Mouse (Mus musculus) heart, adult 8-10 months (tissue): ENCODE measurements around the gene Vezf1. TPM values are rescaled to one million over a fixed set of nuclear protein-coding genes. Genes with fewer than 3 reads are reported as not detected.

ENCODE experiments used
- DNase-seq: peaks from one replicate; pipeline ENCODE4 v3.0.0; 2022; ENCODE audit warnings: low spot score
- total RNA-seq, 4 experiments: library from RNA; stranded (reverse); gene quantifications; 2 replicates each; pipeline ENCODE4 v1.2.4; 2022

Vezf1 gene
- total RNA-seq, 4 experiments from 2014 or later: 39.8 to 44.7 (median 41.8) TPM

DNA sequence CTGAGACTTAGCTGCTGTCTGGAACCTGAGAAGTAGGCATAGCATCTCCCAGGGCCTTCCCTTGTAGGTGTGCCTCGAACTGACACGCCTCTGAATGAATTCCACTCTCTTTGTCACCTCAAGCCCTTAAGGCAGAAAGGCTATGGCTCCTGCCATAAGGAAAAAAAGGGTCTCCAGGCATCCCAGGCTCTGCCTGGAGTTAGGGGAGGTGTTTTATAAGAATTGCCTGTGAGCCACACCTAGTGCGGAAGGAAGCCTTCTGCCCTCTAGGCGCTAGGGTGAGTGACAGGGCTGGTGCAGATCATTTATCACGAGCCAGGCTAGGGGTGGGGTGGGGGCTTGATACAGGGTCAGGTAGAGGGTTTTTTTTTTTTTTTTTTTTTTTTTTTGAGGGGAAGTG is 54.9 kb downstream of the Vezf1 start:
- DNase-seq: no peak

DNA sequence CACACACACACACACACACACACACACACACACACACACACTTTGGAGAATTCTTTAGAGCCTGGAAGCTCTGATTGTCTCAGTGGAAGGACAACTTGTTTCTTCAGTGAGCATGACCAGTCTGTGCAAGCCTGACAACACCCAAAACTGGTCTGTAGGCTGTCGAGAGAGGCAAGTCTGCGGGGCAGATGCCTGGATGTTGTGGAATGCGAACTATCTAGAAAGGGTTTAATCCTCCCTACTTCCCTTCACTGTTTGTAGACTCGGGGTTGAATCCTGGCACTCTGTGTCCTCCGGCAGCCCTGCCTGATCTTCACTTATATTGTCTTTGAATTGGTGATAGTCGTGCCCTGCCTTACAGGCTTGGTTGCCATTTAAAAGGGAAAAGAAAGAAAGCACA is 55.7 kb downstream of the Vezf1 start:
- DNase-seq: no peak

DNA sequence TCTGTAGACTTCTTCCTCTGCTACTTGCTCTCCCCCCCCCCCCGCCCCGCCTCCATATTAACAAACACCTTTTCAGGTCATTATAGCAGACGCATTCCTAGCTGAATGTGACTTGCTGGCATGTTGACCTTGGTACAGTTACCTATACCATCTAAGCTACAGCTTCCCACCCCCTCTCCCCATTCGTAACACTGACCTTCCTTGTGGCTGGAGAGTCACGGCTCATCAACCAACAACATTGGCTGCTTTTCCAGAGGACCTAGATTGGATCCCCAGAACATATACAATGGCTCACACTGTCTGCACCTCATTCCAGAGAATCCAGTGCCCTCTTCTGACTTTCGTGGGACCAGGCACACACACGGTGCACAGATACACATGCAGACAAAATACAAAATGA is 57.4 kb downstream of the Vezf1 start:
- DNase-seq: no peak

DNA sequence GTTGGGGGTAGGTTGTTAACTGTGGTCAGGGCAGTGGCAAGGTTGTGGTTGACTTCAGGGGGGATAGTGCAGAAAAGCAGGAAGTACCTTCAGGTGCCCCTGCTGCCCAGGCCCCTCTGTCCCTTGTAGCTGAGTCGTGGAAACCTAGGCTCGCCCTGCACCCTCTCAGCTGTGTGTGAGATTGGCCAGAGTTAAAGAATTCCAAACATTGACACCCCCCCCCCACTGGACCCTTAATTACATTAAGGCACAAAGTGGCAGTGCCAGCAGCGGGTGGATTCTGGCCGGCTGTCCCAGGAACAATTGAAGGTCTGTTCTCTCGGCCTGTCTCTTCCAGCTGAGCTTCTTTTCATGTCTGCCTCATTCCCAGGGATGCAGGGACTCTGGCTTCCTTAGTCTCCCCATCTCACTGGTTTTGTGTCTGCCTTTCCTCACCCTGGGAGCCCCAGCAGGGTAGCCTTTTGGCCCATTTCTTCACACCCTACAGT is 58.3 kb downstream of the Vezf1 start:
- no peak for DNase-seq

DNA sequence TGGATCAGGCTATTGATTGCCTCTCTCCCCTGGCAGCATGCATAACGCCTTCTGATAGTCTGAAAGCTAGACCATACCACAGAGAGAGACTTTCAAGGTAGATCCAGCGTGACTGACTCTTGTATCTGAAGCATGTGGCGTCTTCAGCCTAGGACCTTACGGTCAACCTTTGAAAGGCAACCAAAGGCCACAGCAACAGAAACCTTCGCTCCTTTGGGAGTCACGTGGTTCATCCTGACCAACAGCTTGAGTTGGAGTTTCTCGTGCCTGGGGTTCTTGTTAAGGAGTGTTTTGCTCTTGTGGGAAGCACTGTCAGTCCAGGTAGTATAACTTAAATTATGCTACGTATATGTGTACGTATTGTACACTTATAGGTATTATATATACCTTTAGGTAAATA is 60.4 kb downstream of the Vezf1 start:
- DNase-seq: no peak

DNA sequence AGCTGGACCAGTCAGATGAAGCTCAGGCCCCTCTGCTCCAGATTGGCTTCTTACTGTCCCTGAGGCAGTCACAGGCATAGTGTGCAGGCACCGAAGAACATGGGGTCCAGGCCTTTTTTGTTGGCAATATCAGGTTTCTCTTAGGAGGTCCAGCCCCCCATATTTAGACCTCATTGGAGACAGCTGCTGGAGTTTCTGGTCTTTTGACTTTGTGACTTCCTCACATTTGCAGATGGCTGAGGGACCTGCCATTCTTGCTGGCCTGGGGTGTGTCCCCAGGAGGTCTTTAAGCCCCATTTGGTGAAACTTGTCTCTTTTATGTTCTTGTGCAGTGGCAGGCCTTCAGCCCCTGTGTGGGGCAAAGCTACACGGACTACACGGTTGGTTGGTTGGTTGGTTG is 61.2 kb downstream of the Vezf1 start:
- DNase-seq: no peak

DNA sequence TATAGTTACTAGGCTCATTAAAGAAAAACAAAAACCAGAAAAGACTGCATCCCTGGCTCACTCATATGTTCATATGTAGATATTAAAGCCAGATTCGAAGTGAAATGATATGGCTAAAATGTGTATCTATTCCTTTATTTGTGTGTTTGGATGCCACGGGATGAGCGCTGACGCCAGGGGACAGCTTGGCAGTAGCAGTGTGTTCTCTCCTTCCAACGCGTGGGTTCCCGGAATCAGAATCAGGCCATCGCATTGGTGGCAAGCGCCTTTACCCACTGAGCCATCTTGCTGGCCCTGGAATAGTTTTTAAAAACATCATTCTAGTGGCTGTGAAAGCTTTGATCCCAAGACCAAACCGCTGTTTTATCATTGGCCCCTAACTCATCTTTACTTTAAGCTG is 61.9 kb downstream of the Vezf1 start:
- no peak for DNase-seq

DNA sequence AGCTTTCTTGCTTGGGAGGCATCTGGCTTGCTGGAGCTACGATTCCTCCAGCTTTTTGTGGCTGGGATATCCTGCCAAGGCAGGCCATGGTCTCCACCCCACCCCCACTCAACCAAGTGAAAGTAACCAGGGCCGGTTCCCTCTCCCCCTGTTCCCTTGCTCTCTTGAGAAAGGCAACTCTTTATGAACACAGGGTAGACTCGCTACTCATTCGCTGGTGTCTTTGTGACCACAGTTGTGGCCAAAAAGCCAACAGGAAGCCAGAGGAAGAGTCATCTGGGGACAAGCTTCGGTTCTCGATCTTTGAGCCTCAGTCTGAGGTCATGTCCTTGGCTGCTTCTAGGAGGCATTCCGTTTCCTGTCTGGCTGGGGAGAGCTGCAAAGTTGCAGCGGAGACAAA is 63.8 kb downstream of the Vezf1 start:
- DNase-seq: peak; percentile 91

Other genes starting within 250 kb of the Vezf1 start
- not detected for gene Lpo, start 240.0 kb upstream of the Vezf1 start, total RNA-seq
- gene Mks1, start 215.1 kb upstream of the Vezf1 start, total RNA-seq: 1 to 10 TPM; 2.2 to 4.0 (median 3.4) TPM
- gene Epx, start 192.7 kb upstream of the Vezf1 start, total RNA-seq: not detected
- not detected for gene Olfr462, start 176.0 kb upstream of the Vezf1 start, total RNA-seq
- gene Olfr463, start 170.9 kb upstream of the Vezf1 start, total RNA-seq: not detected
- not detected for gene Olfr464, start 147.3 kb upstream of the Vezf1 start, total RNA-seq
- gene Dynll2, start 80.7 kb upstream of the Vezf1 start, total RNA-seq: 100 to 1,000 TPM; 414 to 471 (median 442) TPM
- gene Srsf1, start 20.9 kb upstream of the Vezf1 start, total RNA-seq: 100 to 1,000 TPM in 3 of 4 experiments, 10 to 100 TPM in 1; 97.6 to 103 (median 102) TPM
- 10 to 100 TPM; 47.5 to 55.7 (median 51.0) TPM for gene Cuedc1, start 29.8 kb downstream of the Vezf1 start, total RNA-seq
- gene Mrps23, start 136.1 kb downstream of the Vezf1 start, total RNA-seq: 100 to 1,000 TPM; 301 to 345 (median 322) TPM
- gene Ccdc182, start 225.8 kb downstream of the Vezf1 start, total RNA-seq: not detected